Mouse (Mus musculus) embryonic facial prominence, embryonic 14.5 days (tissue): ENCODE data around the gene Slc44a3. TPM values are rescaled to one million over a fixed set of nuclear protein-coding genes. Genes with fewer than 3 reads are reported as not detected.

ENCODE experiments used
- ATAC-seq: fragments of 200-750 bp; cut with Nextera tagmentation; 2 replicates; pipeline ENCODE4 v1.8.0; 2017; ENCODE audit warnings: low read depth, moderate number of reproducible peaks, moderate TSS enrichment
- DNase-seq: peaks from one replicate; pipeline ENCODE4 v3.0.0-alpha.2; 2015; ENCODE audit warnings: low spot score
- H3K27ac ChIP-seq: fragments of 300-500 bp; sonication (generic); replicated peaks from 2 replicates; pipeline ENCODE4 v1.5.1; 2014; ENCODE audit warnings: low read depth, mild to moderate bottlenecking, low read length, moderate library complexity
- H3K27me3 ChIP-seq: fragments of 300-500 bp; sonication (generic); replicated peaks from 2 replicates; pipeline ENCODE4 v1.6.1; 2014; ENCODE audit warnings: low read length; ENCODE audit not compliant: control insufficient read depth, insufficient read depth
- H3K36me3 ChIP-seq: fragments of 300-500 bp; sonication (generic); 2 replicates; pipeline ENCODE4 v1.6.1; 2014; ENCODE audit warnings: low read length, mixed read lengths; ENCODE audit not compliant: control insufficient read depth, insufficient read depth
- H3K4me1 ChIP-seq: fragments of 300-500 bp; sonication (generic); 2 replicates; pipeline ENCODE4 v1.6.1; 2014; ENCODE audit warnings: antibody characterized with exemption, low read length; ENCODE audit not compliant: control insufficient read depth, insufficient read depth
- H3K4me2 ChIP-seq: fragments of 300-500 bp; sonication (generic); 2 replicates; pipeline ENCODE4 v1.6.1; 2014; ENCODE audit warnings: low read depth, mild to moderate bottlenecking, low read length, moderate library complexity, mixed read lengths
- H3K4me3 ChIP-seq: fragments of 300-500 bp; sonication (generic); 2 replicates; pipeline ENCODE4 v1.5.1; 2014; ENCODE audit warnings: low read depth, mild to moderate bottlenecking, low read length
- H3K9ac ChIP-seq: fragments of 300-500 bp; sonication (generic); 2 replicates; pipeline ENCODE4 v1.6.1; 2014; ENCODE audit warnings: low read depth, mild to moderate bottlenecking, low read length, moderate library complexity, mixed read lengths
- H3K9me3 ChIP-seq: fragments of 300-500 bp; sonication (generic); 2 replicates; pipeline ENCODE4 v1.6.1; 2016; ENCODE audit warnings: low read length; ENCODE audit not compliant: control insufficient read depth
- WGBS: fragments of 180-500 bp; shearing (Covaris S2); extraction: QIAGEN DNeasy Blood & Tissue Kit; methylation state at CpG from one replicate; pipeline ENCODE4 v1.1.7; 2014; 5-methylcytosine and 5-hydroxymethylcytosine counted together
- polyA plus RNA-seq: library from polyadenylated mRNA; unstranded; fragments of >200 nt; fragmentation: Nextera tagmentation; extraction: Ambion mirVana; gene quantifications from 2 replicates; pipeline ENCODE4 v1.2.1, GENCODE M21; 2014

Gene Slc44a3
- polyA plus RNA-seq, 1 experiment from 2014 or later, result 6.4 TPM

DNA sequence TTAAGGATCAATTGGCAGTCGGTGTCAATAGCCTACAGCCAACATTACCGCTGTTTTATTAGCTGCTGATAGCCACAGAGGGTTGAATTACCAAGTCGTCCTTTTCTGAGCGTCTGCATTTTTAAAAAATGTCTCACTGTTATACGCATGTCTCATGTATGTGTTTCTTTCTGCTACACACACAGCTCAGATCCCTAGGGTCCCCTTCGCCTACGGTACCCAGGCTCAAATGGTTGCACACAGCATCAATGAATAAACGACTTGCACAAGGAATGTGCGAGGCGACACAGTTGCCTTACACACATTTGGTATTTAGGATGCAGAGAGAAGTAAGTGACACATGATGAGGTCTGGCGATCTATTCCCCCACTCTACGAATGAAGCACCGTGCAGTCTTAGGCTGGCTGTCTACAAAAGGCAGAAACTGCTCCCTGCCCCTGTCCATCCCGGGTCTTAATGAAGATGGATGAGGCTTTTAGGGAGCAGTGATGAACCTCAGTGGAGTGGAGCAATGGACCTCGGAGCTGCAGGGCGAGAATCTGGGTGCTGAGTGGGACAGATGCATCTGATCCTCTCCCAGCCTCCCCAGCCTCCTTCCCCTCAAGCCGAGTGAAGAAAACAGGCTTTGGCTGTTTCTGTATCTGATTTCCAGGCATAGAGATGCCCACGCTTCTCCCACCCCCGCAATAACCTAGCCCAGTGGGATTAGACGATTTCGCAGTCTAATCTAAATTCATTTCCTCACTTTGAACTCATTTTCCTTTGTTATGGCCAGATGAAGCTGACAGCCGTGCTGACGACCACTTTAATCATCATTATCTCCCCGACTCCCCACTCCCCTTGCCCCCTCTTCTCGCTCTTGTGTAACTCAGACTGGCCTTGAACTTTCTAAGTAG lies 48.7 kb downstream of the Slc44a3 start:
- H3K9me3 ChIP-seq, result no peaks in the 10 kb centered on the region
- H3K4me3 ChIP-seq, result no peak overlapping the region
- H3K27me3 ChIP-seq, result no peaks in the 10 kb centered on the region
- H3K36me3 ChIP-seq, result no peaks in the 10 kb centered on the region
- H3K27ac ChIP-seq, result no peak overlapping the region
- no peak overlapping the region for H3K9ac ChIP-seq
- 48% methylated on average over 25 of the region's 25 CpGs for WGBS
- no peak for ATAC-seq
- H3K4me1 ChIP-seq, result peaks cover 23% of the 10 kb centered on the region; the same call in 1 of the 2 replicates
- no peak for DNase-seq
- H3K4me2 ChIP-seq, result no peak overlapping the region

DNA sequence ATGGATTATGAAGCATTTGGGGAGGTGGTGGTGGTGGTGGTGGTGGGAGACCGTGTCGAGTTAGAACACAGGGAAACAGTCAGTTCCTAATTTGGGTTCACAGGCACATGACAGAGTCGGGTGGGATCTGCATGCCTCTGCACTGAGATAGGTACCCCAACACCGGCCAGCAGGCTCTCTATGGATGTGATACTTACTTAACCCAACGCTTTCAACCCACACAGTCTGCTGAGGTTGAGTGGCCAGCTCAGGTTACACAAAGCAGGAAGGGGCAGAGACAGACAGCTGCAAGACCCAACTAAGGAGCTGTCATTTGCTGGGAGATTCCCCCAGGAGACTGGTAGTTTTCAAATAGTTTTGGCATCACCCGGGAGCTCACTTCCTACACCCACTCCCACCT lies 50.6 kb downstream of the Slc44a3 start:
- Histone ChIP-seq H3K4me2 (no peak overlapping the region), H3K4me3 (no peak overlapping the region), H3K36me3 (no peaks in the 10 kb centered on the region), H3K27ac (peak overlapping the region; percentile 2; the same call in 1 of the 2 replicates), H3K4me1 (peaks cover 23% of the 10 kb centered on the region; the same call in 1 of the 2 replicates), H3K9me3 (no peaks in the 10 kb centered on the region), H3K9ac (no peak overlapping the region), H3K27me3 (no peaks in the 10 kb centered on the region)
- WGBS, result 30% methylated on average over 6 of the region's 6 CpGs
- ATAC-seq (peak; percentile 72), DNase-seq (peak; percentile 77)

- Histone ChIP-seq H3K9me3 (no peaks in the 10 kb centered on the region), H3K27me3 (no peaks in the 10 kb centered on the region), H3K4me1 (peaks cover 23% of the 10 kb centered on the region; the same call in 1 of the 2 replicates), H3K4me2 (no peak overlapping the region), H3K36me3 (no peaks in the 10 kb centered on the region), H3K9ac (no peak overlapping the region), H3K4me3 (no peak overlapping the region), H3K27ac (peak overlapping the region; percentile 2; the same call in 1 of the 2 replicates)
- ATAC-seq (no peak), DNase-seq (no peak)
- 56% methylated on average over 7 of the region's 8 CpGs for WGBS
Measured at GRCm38 (mm10) chr3:121480961-121481436, 51.2 kb downstream of the Slc44a3 start.

DNA sequence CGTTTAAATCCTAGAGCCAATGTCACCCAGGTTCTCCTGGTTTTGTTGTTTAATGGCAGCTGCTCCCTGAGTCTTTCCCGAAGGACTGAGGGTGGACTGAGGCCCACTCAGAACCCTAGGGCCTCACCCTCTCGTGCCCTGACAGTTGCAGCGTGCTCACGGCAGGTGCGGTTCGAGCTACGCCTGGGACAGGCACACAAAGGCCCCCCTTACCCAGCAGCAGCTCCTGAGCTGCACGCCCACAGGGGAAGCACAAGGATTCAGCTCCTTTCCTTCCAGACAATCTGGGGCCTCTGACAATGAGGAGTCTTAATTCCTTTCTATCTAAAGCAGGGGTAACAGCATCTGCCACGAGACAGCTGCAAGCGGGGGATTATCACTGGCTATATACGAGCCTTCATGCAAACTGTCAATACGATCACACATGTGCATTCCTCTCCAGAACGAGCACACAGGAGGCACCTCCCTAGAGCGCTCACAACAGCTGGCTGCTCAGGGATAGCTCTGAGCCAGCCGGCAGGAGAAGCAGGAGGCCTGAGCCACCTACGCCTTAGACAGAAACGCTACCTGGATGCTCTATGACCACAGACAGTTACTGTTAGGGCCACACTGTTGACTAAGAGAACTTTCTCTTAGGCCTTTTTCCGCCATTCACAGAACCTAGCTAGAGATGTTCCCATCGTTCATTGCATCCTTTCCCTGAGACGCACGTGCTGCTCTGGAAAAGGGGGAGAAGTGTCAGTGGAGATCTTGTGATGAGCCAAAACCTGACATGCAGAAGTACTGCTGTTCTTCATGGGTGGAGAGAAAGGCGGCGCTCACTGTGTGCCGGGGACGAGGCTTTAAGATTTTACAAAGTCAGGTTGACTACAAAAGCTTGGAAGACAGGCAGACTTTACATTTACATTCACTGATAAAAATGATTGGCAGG lies 51.9 kb downstream of the Slc44a3 start:
- Histone ChIP-seq H3K4me2 (no peak overlapping the region), H3K9me3 (no peaks in the 10 kb centered on the region), H3K27ac (peak overlapping the region; percentile 52; the same call in 1 of the 2 replicates), H3K27me3 (no peaks in the 10 kb centered on the region), H3K4me1 (peaks cover 23% of the 10 kb centered on the region; the same call in 1 of the 2 replicates), H3K9ac (peak overlapping the region; percentile 36), H3K36me3 (no peaks in the 10 kb centered on the region), H3K4me3 (no peak overlapping the region)
- DNase-seq (peak; percentile 91), ATAC-seq (peak; percentile 85)
- WGBS, result 42% methylated on average over 26 of the region's 26 CpGs

GRCm38 (mm10) chr3:121474738-121475137 lies 57.5 kb downstream of the Slc44a3 start:
- H3K27ac ChIP-seq, result no peak overlapping the region
- DNase-seq, result peak; percentile 46
- H3K4me3 ChIP-seq, result no peak overlapping the region
- no peak overlapping the region for H3K9ac ChIP-seq
- 74% methylated on average over 3 of the region's 3 CpGs for WGBS
- ATAC-seq, result no peak
- peaks cover 14% of the 10 kb centered on the region for H3K4me1 ChIP-seq
- H3K27me3 ChIP-seq, result no peaks in the 10 kb centered on the region
- H3K4me2 ChIP-seq, result no peak overlapping the region
- H3K36me3 ChIP-seq, result no peaks in the 10 kb centered on the region
- no peaks in the 10 kb centered on the region for H3K9me3 ChIP-seq

DNA sequence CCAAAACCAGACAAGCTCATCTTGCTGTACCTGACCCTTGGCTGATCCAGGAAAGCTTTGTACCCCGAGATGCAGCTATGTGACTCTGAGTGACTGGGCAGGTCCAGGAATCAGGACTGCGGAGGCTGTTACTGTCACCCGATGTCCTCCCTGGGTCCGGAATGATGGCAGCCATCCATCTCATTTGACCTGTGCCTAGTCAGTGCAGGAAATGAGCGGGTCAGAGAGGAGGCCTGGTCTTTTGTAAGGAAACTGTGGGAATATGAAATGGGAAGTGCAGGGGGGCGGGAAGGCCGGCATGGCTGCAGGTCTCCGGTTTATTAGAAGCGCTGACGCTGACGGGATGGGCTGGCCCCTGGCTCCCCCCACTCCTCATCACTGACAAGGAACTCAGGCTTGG lies 60.5 kb downstream of the Slc44a3 start:
- no peak for DNase-seq

DNA sequence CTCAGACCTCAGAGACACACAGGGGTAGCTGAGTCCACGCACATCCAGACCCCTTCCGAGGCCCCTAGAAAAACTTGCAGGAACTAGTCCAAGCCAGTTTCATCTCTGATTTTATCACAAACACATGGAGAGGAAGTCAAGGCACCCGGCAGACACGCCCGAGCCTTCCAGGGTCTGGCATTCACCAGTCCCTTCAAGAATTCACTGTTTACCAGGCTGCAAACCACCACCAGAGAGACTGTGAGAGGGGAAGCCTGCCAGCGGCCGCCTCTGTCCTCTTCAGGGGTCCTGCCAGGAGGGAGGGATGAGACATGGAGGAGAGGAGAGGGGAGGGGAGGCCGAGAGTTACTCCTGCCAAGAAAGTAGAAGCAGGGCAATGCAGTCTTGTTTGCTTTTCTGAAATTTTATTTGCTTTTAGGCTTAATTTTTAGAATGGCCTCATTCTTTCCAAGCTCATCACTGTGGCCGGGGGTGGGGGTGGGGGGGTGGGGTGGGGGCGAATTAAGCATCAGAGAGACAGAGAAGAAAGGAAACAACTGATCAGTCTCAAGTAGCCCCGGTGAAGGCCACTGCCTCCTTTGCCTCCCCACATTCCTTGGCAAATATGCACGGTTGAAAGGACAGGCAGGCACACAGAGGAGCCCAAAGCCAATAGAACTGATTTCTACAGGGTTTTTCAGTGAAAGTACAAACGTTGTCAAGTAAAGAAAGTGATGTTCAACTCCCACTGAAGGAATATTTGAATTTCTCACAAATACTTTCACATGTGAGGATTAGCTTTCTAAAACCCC lies 62.8 kb downstream of the Slc44a3 start:
- Histone ChIP-seq H3K27me3 (no peaks in the 10 kb centered on the region), H3K36me3 (no peaks in the 10 kb centered on the region), H3K27ac (peak overlapping the region; percentile 90), H3K4me1 (peaks cover 51% of the 10 kb centered on the region), H3K9me3 (no peaks in the 10 kb centered on the region), H3K9ac (0 out of 2 replicates have a peak overlapping the region, but pooled peaks have one; percentile 21), H3K4me3 (no peak overlapping the region), H3K4me2 (peak overlapping the region; percentile 37)
- 1% methylated on average over 13 of the region's 13 CpGs for WGBS
- peak; percentile 94 for DNase-seq
- ATAC-seq, result peak; percentile 85

More for the DNA sequence above, 60.5 kb downstream of the Slc44a3 start:
- no peak overlapping the region for H3K4me3 ChIP-seq
- ATAC-seq, result no peak
- no peaks in the 10 kb centered on the region for H3K27me3 ChIP-seq
- WGBS, result 73% methylated on average over 11 of the region's 11 CpGs
- H3K9ac ChIP-seq, result no peak overlapping the region
- H3K27ac ChIP-seq, result no peak overlapping the region
- H3K36me3 ChIP-seq, result no peaks in the 10 kb centered on the region
- H3K4me2 ChIP-seq, result no peak overlapping the region
- H3K9me3 ChIP-seq, result no peaks in the 10 kb centered on the region
- H3K4me1 ChIP-seq, result peaks cover 32% of the 10 kb centered on the region

GRCm38 (mm10) chr3:121468136-121468535 lies 64.1 kb downstream of the Slc44a3 start:
- H3K4me3 ChIP-seq, result no peak overlapping the region
- no peak for DNase-seq
- H3K4me2 ChIP-seq, result no peak overlapping the region
- no peak for ATAC-seq
- H3K9me3 ChIP-seq, result no peaks in the 10 kb centered on the region
- no peaks in the 10 kb centered on the region for H3K36me3 ChIP-seq
- peak overlapping the region; percentile 90 for H3K27ac ChIP-seq
- H3K27me3 ChIP-seq, result no peaks in the 10 kb centered on the region
- peaks cover 56% of the 10 kb centered on the region for H3K4me1 ChIP-seq
- 17% methylated on average over 1 of the region's 2 CpGs for WGBS
- H3K9ac ChIP-seq, result no peak overlapping the region
